Mouse (Mus musculus): ENCODE data around the gene Stard13. TPM values are rescaled to one million over a fixed set of nuclear protein-coding genes. Genes with fewer than 3 reads are reported as not detected.

Gene Stard13
- total RNA-seq, 2 experiments from 2014 or later = 9.8 to 10.7 TPM

- intact Hi-C loops (cut with DNase I) = loop anchor here (5.0 kb wide), 1 partner anchor 80 kb away; no protein-coding TSS in a partner anchor
These were observed 1.8 kb downstream of the Stard13 start for GRCm38 (mm10) chr5:151231861-151232260.

GRCm38 (mm10) chr5:151231411-151231810 lies 2.2 kb downstream of the Stard13 start:
- intact Hi-C loops (cut with DNase I) = loop anchor here (5.0 kb wide), 1 partner anchor 79 kb away; no protein-coding TSS in a partner anchor
- DNase-seq (ENCODE audit: extremely low spot score in 1 of 2, low spot score in 2 of 2) = no peak

More at GRCm38 (mm10) chr5:151231861-151232260, 1.8 kb downstream of the Stard13 start:
- DNase-seq (ENCODE audit: extremely low spot score in 1 of 2, low spot score in 2 of 2) = no peak

- no peak for DNase-seq (ENCODE audit: extremely low spot score in 1 of 2, low spot score in 2 of 2)
- intact Hi-C loops (cut with DNase I) = loop anchor here (5.0 kb wide), 1 partner anchor 78 kb away; no protein-coding TSS in a partner anchor
These were observed 3.2 kb downstream of the Stard13 start for GRCm38 (mm10) chr5:151230427-151230826.

GRCm38 (mm10) chr5:151228367-151229005 lies 5.2 kb downstream of the Stard13 start:
- no peak for DNase-seq (ENCODE audit: extremely low spot score in 1 of 2, low spot score in 2 of 2)
- intact Hi-C loops (cut with DNase I) = no loop called here

- intact Hi-C loops (cut with DNase I) = no loop called here
- DNase-seq (ENCODE audit: extremely low spot score in 1 of 2, low spot score in 2 of 2) = no peak
These were observed 9.8 kb downstream of the Stard13 start for GRCm38 (mm10) chr5:151223696-151224366.

GRCm38 (mm10) chr5:151222791-151223190 lies 10.8 kb downstream of the Stard13 start:
- intact Hi-C loops (cut with DNase I) = no loop called here
- no peak for DNase-seq (ENCODE audit: extremely low spot score in 1 of 2, low spot score in 2 of 2)

- intact Hi-C loops (cut with DNase I) = no loop called here
- no peak for DNase-seq (ENCODE audit: extremely low spot score in 1 of 2, low spot score in 2 of 2)
These were observed 14.9 kb downstream of the Stard13 start for GRCm38 (mm10) chr5:151218689-151219115.

GRCm38 (mm10) chr5:151213097-151213496 lies 20.5 kb downstream of the Stard13 start:
- DNase-seq (ENCODE audit: extremely low spot score in 1 of 2, low spot score in 2 of 2) = no peak
- intact Hi-C loops (cut with DNase I) = no loop called here

- DNase-seq (ENCODE audit: extremely low spot score in 1 of 2, low spot score in 2 of 2) = no peak
- intact Hi-C loops (cut with DNase I) = no loop called here
These were observed 22.8 kb downstream of the Stard13 start for GRCm38 (mm10) chr5:151210869-151211268.

- intact Hi-C loops (cut with DNase I) = no loop called here
- DNase-seq (ENCODE audit: extremely low spot score in 1 of 2, low spot score in 2 of 2) = no peak
These were observed 23.6 kb downstream of the Stard13 start for GRCm38 (mm10) chr5:151210060-151210459.

- intact Hi-C loops (cut with DNase I) = no loop called here
- DNase-seq (ENCODE audit: extremely low spot score in 1 of 2, low spot score in 2 of 2) = no peak
These were observed 28.6 kb downstream of the Stard13 start for GRCm38 (mm10) chr5:151205017-151205416.

- intact Hi-C loops (cut with DNase I) = no loop called here
- no peak for DNase-seq (ENCODE audit: extremely low spot score in 1 of 2, low spot score in 2 of 2)
These were observed 30.7 kb downstream of the Stard13 start for GRCm38 (mm10) chr5:151202925-151203324.

GRCm38 (mm10) chr5:151201220-151201619 lies 32.4 kb downstream of the Stard13 start:
- intact Hi-C loops (cut with DNase I) = no loop called here
- no peak for DNase-seq (ENCODE audit: extremely low spot score in 1 of 2, low spot score in 2 of 2)

GRCm38 (mm10) chr5:151199235-151199634 lies 34.4 kb downstream of the Stard13 start:
- no peak for DNase-seq (ENCODE audit: extremely low spot score in 1 of 2, low spot score in 2 of 2)
- intact Hi-C loops (cut with DNase I) = no loop called here

GRCm38 (mm10) chr5:151196603-151197272 lies 36.9 kb downstream of the Stard13 start:
- no peak for DNase-seq (ENCODE audit: extremely low spot score in 1 of 2, low spot score in 2 of 2)
- intact Hi-C loops (cut with DNase I) = no loop called here

GRCm38 (mm10) chr5:151193885-151194520 lies 39.6 kb downstream of the Stard13 start:
- intact Hi-C loops (cut with DNase I) = loop anchor here (5.0 kb wide), 1 partner anchor 52 kb away; no protein-coding TSS in a partner anchor
- no peak for DNase-seq (ENCODE audit: extremely low spot score in 1 of 2, low spot score in 2 of 2)

GRCm38 (mm10) chr5:151192266-151192665 lies 41.4 kb downstream of the Stard13 start:
- intact Hi-C loops (cut with DNase I) = loop anchor here (5.0 kb wide), 1 partner anchor 50 kb away; no protein-coding TSS in a partner anchor
- DNase-seq (ENCODE audit: extremely low spot score in 1 of 2, low spot score in 2 of 2) = no peak

- peak in 1 of 2 experiments; percentile 31 for DNase-seq (ENCODE audit: extremely low spot score in 1 of 2, low spot score in 2 of 2)
- intact Hi-C loops (cut with DNase I) = loop anchor here (5.0 kb wide), 1 partner anchor 48 kb away; no protein-coding TSS in a partner anchor
These were observed 42.9 kb downstream of the Stard13 start for GRCm38 (mm10) chr5:151190764-151191163.
